Mouse (Mus musculus): ENCODE results near the gene Klhl1. TPM values are rescaled to one million over a fixed set of nuclear protein-coding genes. Genes with fewer than 3 reads are reported as not detected.

Gene Klhl1
- not detected in 2 replicates for polyA plus RNA-seq (2012; rRNA removed)

GRCm38 (mm10) chr14:96518954-96519682 is at the start of gene Klhl1:
TSS of gene Klhl1 (minus strand) at chr14:96519102.
- DNase-seq, result no peak
- Histone ChIP-seq H3K4me3 (replicated peaks; ENCODE audit: extremely low read depth, low read depth, low read length) (no peak within 1 kb of the TSS), H3K4me1 (ENCODE audit: control insufficient read depth, insufficient read depth, low read length) (no peaks in the 10 kb centered on the region)
- 48% methylated on average over 13 of the region's 13 CpGs for WGBS
- no peak for TF ChIP-seq POLR2A (IDR thresholded peaks at IDR 0.05; ENCODE audit: borderline replicate concordance, extremely low read depth, low read depth, low read length)
- TF ChIP-seq CTCF (IDR thresholded peaks at IDR 0.05; ENCODE audit: insufficient read depth, low read length), result no peak

DNA sequence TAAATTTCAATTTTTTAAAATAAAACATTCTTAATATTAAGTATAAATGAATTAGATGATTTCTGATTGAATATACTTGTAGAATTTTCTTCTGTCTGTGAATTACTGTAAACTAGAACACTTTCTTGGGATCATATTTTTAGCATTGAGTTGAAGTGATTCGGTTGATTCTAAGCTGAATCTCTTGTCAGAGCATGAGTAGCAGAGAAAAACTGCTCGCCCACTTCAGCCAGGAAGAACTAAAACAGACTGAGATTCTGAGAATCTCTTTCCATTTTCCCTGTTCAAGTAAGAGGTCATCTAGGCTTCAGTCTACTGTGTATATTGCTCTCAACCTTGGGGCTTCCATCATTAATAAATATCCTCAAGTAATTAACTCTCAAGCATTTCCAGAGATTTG is 34.8 kb upstream of the Klhl1 start:
- no peak for TF ChIP-seq CTCF (IDR thresholded peaks at IDR 0.05; ENCODE audit: insufficient read depth, low read length)
- no peak for TF ChIP-seq POLR2A (IDR thresholded peaks at IDR 0.05; ENCODE audit: borderline replicate concordance, extremely low read depth, low read depth, low read length)
- H3K4me1 ChIP-seq (ENCODE audit: control insufficient read depth, insufficient read depth, low read length), result no peaks in the 10 kb centered on the region
- H3K4me3 ChIP-seq (replicated peaks; ENCODE audit: extremely low read depth, low read depth, low read length), result no peak overlapping the region
- no peak for DNase-seq
- 75% methylated on average over 2 of the region's 2 CpGs for WGBS

GRCm38 (mm10) chr14:96518151-96518953 is 550 bp downstream of the Klhl1 start:
- Histone ChIP-seq H3K4me3 (replicated peaks; ENCODE audit: extremely low read depth, low read depth, low read length) (no peak overlapping the region), H3K4me1 (ENCODE audit: control insufficient read depth, insufficient read depth, low read length) (no peaks in the 10 kb centered on the region)
- no peak for DNase-seq
- TF ChIP-seq POLR2A (IDR thresholded peaks at IDR 0.05; ENCODE audit: borderline replicate concordance, extremely low read depth, low read depth, low read length) (no peak), CTCF (IDR thresholded peaks at IDR 0.05; ENCODE audit: insufficient read depth, low read length) (no peak)
- WGBS, result 2% methylated on average over 35 of the region's 35 CpGs

DNA sequence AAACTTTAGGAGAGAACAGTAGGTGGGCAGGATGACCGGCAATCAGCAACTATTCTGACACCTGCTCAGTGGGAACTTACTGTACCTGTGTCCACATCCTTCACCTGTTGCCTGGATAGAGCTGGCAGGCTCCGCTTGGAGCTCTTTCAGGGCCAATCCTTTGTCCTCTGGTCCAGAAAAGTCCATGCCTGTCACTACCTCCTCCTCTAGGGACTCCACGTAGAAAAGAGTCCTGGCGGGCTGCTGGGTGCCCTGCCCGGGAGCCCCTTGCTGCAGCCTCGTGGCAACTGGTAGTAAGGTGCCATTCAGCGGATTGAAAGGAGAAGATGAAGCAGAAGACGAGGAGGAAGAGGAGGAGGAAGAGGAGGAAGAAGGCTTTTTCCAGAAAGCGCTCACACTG is 1.2 kb downstream of the Klhl1 start:
- H3K4me1 ChIP-seq (ENCODE audit: control insufficient read depth, insufficient read depth, low read length), result no peaks in the 10 kb centered on the region
- WGBS, result 11% methylated on average over 9 of the region's 9 CpGs
- no peak overlapping the region for H3K4me3 ChIP-seq (replicated peaks; ENCODE audit: extremely low read depth, low read depth, low read length)
- no peak for DNase-seq
- no peak for TF ChIP-seq CTCF (IDR thresholded peaks at IDR 0.05; ENCODE audit: insufficient read depth, low read length)
- no peak for TF ChIP-seq POLR2A (IDR thresholded peaks at IDR 0.05; ENCODE audit: borderline replicate concordance, extremely low read depth, low read depth, low read length)

- no peak for DNase-seq
- TF ChIP-seq CTCF (IDR thresholded peaks at IDR 0.05; ENCODE audit: insufficient read depth, low read length), result no peak
- TF ChIP-seq POLR2A (IDR thresholded peaks at IDR 0.05; ENCODE audit: borderline replicate concordance, extremely low read depth, low read depth, low read length), result no peak
- Histone ChIP-seq H3K4me3 (replicated peaks; ENCODE audit: extremely low read depth, low read depth, low read length) (no peak overlapping the region), H3K4me1 (ENCODE audit: control insufficient read depth, insufficient read depth, low read length) (no peaks in the 10 kb centered on the region)
- WGBS, result 72% methylated on average over 2 of the region's 2 CpGs
These were observed 19.0 kb downstream of the Klhl1 start for GRCm38 (mm10) chr14:96499936-96500335.

DNA sequence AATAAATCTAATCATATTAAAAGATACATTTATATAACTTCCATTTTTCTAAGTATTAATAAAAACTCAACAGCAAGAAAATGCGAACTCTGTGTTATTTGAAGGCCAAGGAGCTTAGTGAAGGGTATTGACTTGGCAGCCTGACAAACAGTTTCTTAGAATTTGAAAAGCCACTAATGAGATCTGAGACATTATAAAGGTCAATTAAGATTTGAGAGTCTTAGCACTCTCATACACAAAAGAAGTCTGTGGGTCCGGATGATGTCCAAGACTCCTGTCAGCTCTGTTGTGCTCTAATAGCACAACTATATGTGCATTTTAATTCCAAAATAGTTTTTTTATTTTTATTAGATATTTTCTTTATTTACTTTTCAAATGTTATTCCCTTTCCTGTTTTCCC is 47.1 kb downstream of the Klhl1 start:
- TF ChIP-seq CTCF (IDR thresholded peaks at IDR 0.05; ENCODE audit: insufficient read depth, low read length) (no peak), POLR2A (IDR thresholded peaks at IDR 0.05; ENCODE audit: borderline replicate concordance, extremely low read depth, low read depth, low read length) (no peak)
- DNase-seq, result no peak
- H3K4me3 ChIP-seq (replicated peaks; ENCODE audit: extremely low read depth, low read depth, low read length), result no peak overlapping the region
- 81% methylated on average over 2 of the region's 2 CpGs for WGBS
- no peaks in the 10 kb centered on the region for H3K4me1 ChIP-seq (ENCODE audit: control insufficient read depth, insufficient read depth, low read length)

- Histone ChIP-seq H3K4me3 (replicated peaks; ENCODE audit: extremely low read depth, low read depth, low read length) (no peak overlapping the region), H3K4me1 (ENCODE audit: control insufficient read depth, insufficient read depth, low read length) (no peaks in the 10 kb centered on the region)
- no peak for DNase-seq
- TF ChIP-seq CTCF (IDR thresholded peaks at IDR 0.05; ENCODE audit: insufficient read depth, low read length), result no peak
- no peak for TF ChIP-seq POLR2A (IDR thresholded peaks at IDR 0.05; ENCODE audit: borderline replicate concordance, extremely low read depth, low read depth, low read length)
These were observed 47.6 kb downstream of the Klhl1 start for GRCm38 (mm10) chr14:96471336-96471735.

DNA sequence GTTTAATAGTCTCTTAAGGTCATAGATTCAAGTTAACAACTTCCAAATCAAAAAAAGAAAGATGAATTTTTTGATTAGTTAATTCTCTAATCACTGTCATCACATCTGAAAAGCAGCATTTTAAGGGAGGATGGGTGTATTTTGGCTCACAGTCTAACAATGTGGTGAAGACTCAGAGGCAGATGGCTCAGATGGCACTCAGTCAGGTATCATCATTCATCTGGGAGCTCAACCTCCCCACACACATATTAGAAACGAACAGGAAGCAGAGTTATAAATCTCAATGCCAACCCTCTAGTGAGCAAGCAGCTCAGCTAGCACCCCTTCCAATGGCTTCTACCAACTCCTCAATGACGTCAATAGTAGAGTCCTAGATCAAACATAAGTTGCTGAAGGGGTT is 57.1 kb downstream of the Klhl1 start:
- no peak for DNase-seq
- WGBS, result 52% methylated on average over 2 of the region's 2 CpGs
- Histone ChIP-seq H3K4me3 (replicated peaks; ENCODE audit: extremely low read depth, low read depth, low read length) (no peak overlapping the region), H3K4me1 (ENCODE audit: control insufficient read depth, insufficient read depth, low read length) (no peaks in the 10 kb centered on the region)
- TF ChIP-seq POLR2A (IDR thresholded peaks at IDR 0.05; ENCODE audit: borderline replicate concordance, extremely low read depth, low read depth, low read length) (no peak), CTCF (IDR thresholded peaks at IDR 0.05; ENCODE audit: insufficient read depth, low read length) (no peak)

DNA sequence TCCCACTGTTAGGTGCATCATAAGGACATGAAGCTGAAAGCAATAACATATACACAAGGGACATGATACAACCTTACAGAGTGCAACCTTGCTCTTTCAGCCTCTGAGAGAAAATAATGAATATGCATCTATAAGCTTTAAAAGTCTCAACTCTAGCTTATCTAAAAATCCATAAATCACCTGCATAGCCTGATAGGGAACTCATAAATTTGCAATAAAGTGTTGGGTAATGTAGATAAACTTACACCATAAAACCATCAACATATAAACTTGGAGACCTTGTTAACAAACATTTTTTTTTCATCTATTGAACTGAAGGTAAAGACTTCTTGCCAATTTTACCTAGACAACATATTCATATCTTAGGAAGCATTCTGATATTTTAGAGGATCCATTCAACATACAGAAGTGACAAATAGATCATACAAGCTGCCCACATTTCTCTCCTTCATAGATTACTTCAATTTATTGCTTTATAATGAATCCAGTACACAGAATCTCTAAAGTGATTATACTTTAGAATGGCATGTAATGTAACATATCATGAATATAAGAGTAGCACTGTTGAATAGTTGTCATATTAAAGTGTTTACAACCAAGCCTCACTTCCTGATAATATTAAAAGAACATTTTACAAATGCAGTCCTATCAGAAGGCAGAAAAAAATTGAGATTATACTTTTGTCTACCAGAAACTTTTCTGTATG is 126.7 kb downstream of the Klhl1 start:
- Histone ChIP-seq H3K4me3 (replicated peaks; ENCODE audit: extremely low read depth, low read depth, low read length) (no peak overlapping the region), H3K4me1 (ENCODE audit: control insufficient read depth, insufficient read depth, low read length) (no peaks in the 10 kb centered on the region)
- no peak for DNase-seq
- TF ChIP-seq CTCF (IDR thresholded peaks at IDR 0.05; ENCODE audit: insufficient read depth, low read length) (no peak), POLR2A (IDR thresholded peaks at IDR 0.05; ENCODE audit: borderline replicate concordance, extremely low read depth, low read depth, low read length) (no peak)
